Mouse (Mus musculus) kidney, postnatal 10 days (tissue): Measurements from ENCODE around the gene Vapb.

Experiments used
- DNase-seq: peaks from one replicate; pipeline ENCODE4 v3.0.0; 2021; ENCODE audit warnings: mixed read lengths

Gene Vapb

GRCm38 (mm10) chr2:173794531-173795510, 57.5 kb downstream of the Vapb start:
- peak; percentile 45 for DNase-seq

DNA sequence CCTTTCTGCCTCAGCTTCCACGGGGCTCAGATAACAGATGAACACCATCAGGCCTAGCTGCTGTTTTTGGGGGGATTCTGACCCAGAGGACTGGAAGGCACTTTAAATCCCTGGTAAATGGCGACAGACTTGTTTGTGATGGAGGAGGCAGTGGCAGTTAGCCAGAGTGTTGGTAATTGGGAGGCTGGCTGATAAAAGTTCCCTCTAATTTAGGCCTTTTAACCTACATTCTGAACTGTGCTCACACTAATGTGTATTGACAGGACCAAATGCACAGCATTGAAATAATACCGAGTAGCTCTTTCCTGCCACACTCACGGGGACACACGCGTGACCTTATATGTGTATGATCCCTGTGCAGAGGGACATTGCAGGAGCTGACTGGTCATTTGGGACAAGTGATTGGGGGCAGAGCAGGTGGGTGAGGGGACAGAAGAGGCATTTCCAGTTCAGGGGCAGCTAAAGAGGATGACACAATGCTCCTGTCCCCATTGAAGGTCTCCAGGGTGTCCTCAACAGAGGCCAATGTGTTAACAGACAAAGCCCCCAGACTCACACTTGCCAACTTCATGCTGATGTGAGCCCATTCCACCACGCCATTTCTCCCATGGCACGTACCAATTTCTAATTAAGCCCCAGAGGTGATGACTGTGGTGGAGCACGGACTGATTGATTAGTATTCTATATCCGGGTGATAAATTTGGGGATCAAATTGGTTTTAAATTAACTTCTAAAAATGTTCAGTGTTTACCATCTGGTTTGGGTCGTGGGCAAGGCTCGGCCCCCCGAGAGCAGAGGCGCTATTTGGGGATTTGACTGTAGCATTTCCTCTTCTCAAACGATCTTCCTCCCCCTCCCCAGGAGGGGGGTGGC, 58.7 kb downstream of the Vapb start:
- DNase-seq = no peak

DNA sequence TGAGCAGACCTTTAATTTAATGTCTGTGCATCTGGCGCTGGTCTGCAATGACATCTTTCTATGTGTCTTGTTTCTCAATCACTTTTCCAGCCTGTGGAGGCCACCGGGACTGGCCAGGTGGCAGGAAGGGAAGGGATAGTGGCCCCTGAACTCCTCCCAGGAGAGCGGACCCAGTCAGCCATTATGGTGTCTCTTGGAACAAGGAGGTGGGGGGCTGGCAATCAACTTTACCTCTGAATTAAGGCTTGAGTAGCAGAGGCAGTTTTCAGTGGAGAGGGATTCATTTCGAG, 59.3 kb downstream of the Vapb start:
- no peak for DNase-seq

- no peak for DNase-seq
Observed at GRCm38 (mm10) chr2:173799513-173799912, 62.2 kb downstream of the Vapb start.

DNA sequence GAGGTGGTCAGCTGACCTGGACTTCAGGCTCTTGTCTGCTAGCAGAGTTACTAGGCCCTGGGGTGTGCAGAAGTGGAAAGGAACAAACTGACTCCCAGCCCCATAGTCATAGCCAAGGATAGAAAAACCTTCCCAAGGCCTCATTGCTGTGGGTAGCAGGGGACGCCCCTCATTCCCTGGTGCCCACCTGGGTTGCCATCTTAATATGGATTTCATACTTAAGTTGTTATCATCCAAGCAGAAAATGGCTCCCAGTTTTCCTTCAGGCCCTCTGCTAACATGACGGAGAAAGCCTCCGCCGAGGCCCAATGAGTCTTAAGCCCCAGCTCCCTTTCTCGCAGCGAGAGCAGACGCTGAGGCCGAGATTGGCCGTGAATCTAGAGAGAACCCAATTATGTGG, 63.3 kb downstream of the Vapb start:
- DNase-seq = no peak

DNA sequence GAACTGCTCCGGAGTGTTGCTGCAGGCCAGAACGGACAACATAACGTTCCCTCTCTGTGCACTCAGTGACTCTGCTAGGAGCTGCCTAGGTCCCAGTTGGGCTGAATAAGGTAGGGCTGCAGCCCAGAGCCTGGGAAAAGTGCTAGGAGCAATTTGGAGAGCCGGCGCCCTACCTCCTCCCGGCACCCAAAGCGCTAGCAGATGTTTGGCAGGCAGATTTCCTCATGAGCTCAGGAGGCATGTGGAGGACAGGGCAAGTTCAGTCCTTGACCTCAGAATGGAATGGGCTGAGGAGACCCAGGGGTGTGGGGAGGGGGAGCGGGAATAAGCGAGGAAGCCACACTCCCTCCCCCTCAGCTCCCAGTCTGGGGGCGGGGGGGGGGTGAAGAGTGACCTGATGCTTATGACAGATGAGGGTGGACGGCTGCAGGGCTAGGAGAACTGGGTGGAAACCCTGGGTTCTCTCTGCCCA, 64.1 kb downstream of the Vapb start:
- DNase-seq = peak; percentile 54

- DNase-seq = no peak
Observed at GRCm38 (mm10) chr2:173802176-173802575, 64.9 kb downstream of the Vapb start.

GRCm38 (mm10) chr2:173802956-173803355, 65.6 kb downstream of the Vapb start:
- no peak for DNase-seq

DNA sequence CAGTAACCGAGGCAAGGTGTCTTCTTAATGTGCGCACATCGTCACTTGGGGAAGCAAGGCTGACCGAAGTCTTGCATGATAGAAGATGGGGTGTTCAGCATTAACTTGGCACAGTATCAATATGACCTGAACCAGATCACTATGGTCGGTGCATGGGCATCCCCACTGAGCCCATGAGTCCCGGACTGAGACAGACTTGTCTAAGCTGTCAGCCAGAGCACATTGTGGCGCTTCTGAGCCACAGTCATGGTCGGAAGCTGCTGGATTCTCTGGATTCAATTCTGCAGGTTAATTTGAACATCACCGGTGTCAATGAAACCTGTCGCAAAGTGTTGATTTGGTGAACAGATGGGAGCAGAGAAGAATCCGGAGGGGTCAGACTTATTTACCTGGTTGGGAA, 66.5 kb downstream of the Vapb start:
- DNase-seq = no peak

DNA sequence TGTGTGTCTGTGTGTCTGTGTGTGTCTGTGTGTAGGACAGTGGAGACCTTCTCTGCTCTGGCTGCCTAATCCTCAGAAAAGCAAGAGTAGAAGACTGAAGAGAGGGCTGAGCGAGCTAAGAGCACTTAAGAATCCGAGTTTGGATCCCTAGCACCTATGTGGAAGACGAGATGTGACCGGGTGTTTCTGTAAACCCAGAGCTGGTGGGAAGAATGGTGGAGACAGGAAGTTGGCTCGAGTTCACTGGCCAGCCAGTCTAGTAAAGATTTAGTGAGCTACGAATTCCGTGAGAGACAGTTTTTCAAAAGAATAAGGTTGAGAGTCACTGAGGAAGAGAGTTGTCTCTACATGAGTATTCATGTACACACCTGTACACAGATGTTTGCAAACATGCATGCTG, 69.3 kb downstream of the Vapb start:
- DNase-seq = no peak

DNA sequence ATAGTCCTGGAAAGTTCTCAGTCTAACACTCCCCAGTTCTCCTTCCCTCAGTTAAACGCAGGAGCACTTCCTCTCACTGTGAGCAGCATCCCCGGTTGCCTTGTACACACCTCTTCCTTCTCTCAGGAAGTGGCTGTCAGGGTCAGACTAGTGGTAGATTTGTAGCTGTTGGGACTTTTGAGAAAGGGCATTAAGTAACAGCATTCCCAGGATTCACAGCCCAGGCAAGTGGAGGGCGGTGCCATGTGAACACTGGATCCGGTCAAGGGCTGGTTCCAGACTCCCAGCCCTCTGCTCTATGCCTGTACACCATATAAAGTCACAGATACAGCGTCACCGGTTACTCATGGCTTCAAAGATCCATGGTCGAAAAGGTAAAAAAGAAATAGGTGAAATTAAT, 71.6 kb downstream of the Vapb start:
- peak; percentile 32 for DNase-seq

DNA sequence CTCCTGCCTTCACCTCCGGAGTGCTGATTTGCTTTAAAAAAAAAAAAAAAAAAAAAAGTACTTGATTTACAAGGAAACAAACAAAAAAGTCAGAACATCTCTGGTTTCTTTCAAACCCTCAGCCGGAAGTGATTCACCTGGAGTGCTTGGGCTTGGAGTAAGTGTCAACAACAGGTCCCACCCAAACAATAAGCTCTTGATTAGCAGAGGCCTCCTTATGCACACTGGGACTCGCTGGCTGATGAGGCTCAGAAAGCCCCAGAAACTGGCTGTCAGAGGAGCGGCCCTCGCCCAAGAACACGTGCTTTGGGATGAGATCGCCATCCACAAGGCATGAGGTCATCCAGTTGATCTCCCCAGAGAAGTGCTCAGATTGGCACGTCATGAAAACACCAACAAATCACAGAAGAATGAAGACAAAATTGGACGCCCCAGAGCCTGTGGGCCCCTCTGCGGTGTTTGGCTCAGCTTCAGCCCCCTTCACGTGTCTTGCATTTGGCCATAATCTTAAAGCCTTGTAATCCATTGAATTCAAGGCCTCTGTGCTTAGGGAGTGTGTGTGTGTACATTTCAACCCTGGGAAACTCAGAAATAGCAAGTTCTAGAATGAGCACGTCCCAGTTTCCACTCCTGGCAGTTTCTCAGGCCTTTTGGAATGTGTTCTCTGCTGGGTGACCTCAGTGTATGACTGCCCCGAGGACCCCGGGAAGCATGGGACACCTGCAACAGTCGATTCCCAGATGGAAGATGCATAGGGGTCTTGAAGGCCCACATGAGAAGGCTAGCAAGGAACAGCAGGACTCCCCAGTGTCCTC, 72.9 kb downstream of the Vapb start:
- DNase-seq = no peak

DNA sequence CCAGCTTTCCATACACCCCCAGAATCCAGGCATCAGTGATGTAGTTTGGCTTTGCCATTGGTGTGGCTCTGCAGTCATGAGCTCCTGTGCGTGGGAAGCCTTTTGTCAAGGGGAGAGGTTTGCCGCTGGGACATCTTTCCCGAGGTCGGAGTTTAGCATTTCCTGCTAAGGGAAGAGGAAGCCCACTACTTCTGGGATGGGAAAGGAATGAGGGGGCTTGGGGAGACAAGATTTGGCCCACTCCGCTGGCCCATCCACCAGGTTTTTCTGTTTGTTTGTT, 73.5 kb downstream of the Vapb start:
- DNase-seq = no peak

- peak; percentile 44 for DNase-seq
Observed at GRCm38 (mm10) chr2:173811850-173812249, 74.5 kb downstream of the Vapb start.

DNA sequence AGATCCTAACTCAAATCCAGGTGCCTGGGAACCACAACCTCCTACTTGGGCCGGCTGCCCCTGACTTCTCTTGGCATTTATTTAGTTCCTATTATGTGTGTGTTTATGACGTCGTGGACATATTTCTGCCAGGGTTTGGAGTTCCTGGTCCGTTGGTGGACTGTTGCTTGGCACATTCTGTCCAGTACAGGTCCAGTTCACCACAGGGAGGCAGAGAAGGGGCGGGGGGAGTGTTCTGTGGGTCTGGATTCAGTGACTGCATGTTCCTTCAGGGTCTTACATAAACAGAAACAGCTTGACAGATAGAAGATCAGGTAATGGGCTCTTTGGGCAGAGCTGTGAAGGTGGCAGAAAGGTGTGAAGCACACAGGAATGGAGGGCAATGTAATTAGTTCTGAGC, 75.8 kb downstream of the Vapb start:
- no peak for DNase-seq

DNA sequence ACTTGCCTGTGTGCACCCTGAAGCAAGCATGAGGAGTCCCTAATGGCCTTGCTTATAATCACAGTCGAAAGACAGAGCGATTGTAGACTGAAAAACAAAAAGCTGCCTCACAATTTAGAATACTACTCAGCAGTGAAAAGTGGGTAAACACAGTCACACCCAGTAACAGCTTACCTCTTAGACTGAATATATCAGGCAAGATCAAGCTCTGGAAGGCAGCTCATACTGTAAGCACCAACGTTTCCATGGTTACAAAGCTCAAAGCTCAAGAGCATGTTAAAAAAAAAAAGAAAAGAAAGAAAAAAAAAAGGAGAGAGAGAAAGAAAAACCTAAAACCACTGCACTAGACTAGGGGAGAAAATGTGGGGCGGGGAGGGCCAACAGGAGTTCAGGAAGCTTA, 89.0 kb downstream of the Vapb start:
- DNase-seq = no peak

DNA sequence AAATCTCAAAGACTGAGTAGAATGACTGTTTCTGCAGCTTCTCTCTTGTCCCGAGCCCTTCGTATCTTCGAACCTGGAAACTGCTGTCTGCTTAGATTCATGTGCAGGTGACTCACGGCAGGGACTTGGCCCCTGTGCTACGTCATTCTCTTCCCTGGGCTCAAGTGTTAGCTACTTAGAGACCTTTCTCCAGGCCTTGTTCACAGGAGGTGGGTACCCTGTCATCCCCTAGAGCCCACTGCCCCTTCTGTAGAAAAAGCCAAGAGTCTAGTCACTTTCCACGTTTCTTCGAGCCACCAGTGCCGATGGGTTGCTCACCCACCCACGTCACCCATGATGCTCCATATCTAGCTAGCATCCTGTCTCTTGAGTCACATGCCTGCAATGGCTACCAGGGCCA, 89.9 kb downstream of the Vapb start:
- DNase-seq = no peak

DNA sequence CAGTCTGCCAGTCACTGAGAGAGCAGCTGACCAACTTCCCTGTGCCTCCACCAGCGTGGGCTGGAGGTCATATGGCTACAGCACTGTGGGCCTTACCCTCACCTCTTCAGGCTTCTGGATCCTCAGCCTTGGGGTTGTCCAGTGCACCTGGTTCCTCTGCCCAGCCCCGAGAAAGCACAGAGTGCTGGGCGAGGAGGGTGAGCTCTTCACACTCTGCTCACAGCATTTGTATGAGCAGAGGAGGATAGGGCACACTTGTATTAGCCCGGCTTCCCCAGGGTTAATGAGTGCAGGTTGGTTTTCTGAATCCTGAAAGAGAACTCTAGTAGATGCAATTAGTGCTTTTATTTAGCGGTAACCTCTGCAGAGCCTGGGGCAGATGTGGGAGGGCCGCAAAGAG, 90.8 kb downstream of the Vapb start:
- no peak for DNase-seq

- no peak for DNase-seq
Observed at GRCm38 (mm10) chr2:173832828-173833492, 95.6 kb downstream of the Vapb start.
